Mouse (Mus musculus): ENCODE measurements at regions not wholly inside any gene's neighbourhood (a gene's known extent, or its start where the extent isn't known, plus 50 kb on each side); places are given as distances from the start of the nearest gene placed in this dataset.

DNA sequence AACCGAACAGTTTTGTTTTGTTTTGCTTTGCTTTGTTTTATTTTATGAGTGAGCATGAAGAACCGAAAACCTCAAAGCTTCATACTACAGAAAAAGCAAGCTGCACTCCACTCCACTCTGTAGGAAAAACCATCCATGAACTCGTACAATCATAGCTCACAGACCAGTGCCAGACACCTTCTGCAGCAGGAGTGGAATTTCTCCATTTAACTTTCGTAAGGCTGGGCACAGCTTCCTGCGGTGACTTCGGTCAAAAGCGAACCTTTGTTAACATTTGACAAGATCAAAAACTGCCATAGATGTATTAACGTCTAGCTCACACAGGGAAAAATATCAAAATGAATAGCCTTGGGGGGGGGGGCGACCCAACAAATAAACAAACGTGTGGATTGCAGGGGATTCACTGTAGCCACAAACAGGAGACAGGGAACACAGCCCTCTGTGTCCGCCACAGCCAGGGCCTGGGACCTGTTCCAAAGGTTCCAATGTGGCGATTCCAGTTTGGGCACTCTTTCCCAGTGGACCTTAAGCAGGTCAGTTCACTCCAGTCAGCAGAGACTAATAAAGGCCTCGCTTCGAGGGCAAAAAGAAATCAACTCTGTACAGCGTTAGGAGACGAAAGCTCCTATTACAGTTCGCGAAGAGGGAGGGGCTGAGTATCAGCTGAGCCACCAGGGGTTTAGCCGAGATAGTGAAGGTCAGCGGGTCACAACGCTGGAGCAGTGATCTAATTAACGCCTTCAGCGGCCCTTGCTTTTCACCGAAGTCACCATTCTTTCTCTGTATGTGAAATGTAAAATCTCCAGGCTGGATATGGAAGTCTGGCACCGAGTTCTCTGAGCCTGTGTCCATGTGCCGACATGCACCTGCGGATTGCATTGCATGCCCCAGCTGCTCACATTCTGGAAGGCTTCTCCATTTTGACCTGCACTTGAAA, 135.4 kb upstream of the Ankrd55 start:
- H3K4me3 ChIP-seq: no peak overlapping the region
- H3ac ChIP-seq (ENCODE audit: control insufficient read depth, insufficient read length): no peak overlapping the region
- TF ChIP-seq USF1 (IDR thresholded peaks at IDR 0.05; ENCODE audit: low read depth) (no peak), MYOD1 (IDR thresholded peaks at IDR 0.05; ENCODE audit: control insufficient read depth in 1 of 3, insufficient read length in 2 of 3, low read depth in 2 of 3) (peak in 1 of 3 experiments; percentile 1), REST (IDR thresholded peaks at IDR 0.05; ENCODE audit: insufficient read depth, insufficient read length) (no peak), TCF12 (IDR thresholded peaks at IDR 0.05; ENCODE audit: insufficient read depth, poor library complexity, severe bottlenecking) (no peak), CEBPB (IDR thresholded peaks at IDR 0.05; ENCODE audit: insufficient read depth, poor library complexity, severe bottlenecking) (no peak)
- no peaks in the 10 kb centered on the region for H3K79me2 ChIP-seq (ENCODE audit: control insufficient read depth, insufficient read depth)
- no peaks in the 10 kb centered on the region for H3K36me3 ChIP-seq (ENCODE audit: control insufficient read depth, insufficient read depth)
- no peaks in the 10 kb centered on the region for H3K27me3 ChIP-seq (ENCODE audit: control insufficient read depth, insufficient read depth, insufficient read length)
- peak overlapping the region; percentile 58 for H3K4me2 ChIP-seq (ENCODE audit: low read depth)

DNA sequence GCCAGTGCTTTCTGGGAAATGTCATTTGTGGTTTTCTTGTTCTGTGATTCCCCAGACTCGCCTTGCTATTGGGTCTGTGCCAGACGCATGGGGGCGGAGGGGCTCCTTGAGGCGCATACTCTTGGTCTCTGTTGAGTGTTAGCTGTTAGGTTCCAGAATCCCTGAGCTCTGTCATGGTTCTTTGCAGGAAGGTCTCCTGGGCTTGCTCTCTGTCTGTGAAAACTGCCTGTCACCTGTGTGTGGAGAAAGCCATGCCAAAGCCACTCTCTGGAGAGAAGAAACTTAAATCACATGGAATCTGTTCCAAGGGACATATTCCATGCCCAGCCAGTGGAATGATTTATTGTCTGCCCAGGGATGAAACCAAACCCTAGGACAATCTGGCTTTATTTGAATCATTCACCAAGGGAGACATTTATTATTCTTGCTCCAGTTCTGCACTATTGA, 134.5 kb upstream of the Ankrd55 start:
- no peak for TF ChIP-seq USF1 (IDR thresholded peaks at IDR 0.05; ENCODE audit: low read depth)
- Histone ChIP-seq H3K27me3 (ENCODE audit: control insufficient read depth, insufficient read depth, insufficient read length) (no peaks in the 10 kb centered on the region), H3ac (ENCODE audit: control insufficient read depth, insufficient read length) (no peak overlapping the region), H3K4me3 (no peak overlapping the region), H3K79me2 (ENCODE audit: control insufficient read depth, insufficient read depth) (no peaks in the 10 kb centered on the region), H3K36me3 (ENCODE audit: control insufficient read depth, insufficient read depth) (no peaks in the 10 kb centered on the region), H3K4me2 (ENCODE audit: low read depth) (peak overlapping the region; percentile 58)

DNA sequence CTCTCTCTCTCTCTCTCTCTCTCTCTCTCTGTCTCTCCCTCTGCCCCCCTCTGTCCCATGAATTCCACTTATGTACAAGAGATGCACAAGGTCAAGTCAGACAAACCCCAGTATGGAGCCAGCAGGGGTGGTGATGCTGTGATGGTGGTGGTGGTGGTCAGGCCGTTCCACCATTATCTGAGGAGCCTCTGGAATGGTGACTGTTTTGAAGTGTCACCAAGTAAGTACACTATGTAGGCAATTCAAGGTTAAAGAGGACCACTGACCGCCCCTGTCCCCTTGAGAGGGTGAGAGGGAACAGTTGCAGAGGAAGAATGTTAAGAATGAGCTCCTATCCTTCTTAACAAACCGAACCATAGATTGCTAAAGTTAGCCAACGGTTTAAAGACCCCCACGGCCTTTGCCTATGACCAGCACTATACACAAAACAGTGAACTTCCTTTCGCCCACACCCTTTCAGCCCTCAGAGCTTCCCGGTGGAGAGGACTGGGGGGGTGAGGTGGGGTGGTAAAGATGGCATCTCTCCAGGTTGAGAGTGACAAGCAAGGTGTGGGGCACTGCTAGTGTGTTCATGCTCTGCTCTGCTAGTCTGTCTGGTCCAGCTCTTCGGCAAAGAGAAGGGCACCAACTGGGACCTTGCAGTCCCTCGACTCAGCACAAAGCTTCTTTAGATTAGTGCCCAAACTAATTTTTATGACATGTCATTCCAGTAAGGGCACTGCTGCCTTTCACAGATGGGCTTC, 128.7 kb upstream of the Ankrd55 start:
- Histone ChIP-seq H3K36me3 (ENCODE audit: control insufficient read depth, insufficient read depth) (no peaks in the 10 kb centered on the region), H3K79me2 (ENCODE audit: control insufficient read depth, insufficient read depth) (no peaks in the 10 kb centered on the region), H3ac (ENCODE audit: control insufficient read depth, insufficient read length) (no peak overlapping the region), H3K27me3 (ENCODE audit: control insufficient read depth, insufficient read depth, insufficient read length) (no peaks in the 10 kb centered on the region), H3K4me3 (no peak overlapping the region), H3K4me2 (ENCODE audit: low read depth) (no peak overlapping the region)
- TF ChIP-seq MYOG (IDR thresholded peaks at IDR 0.05; ENCODE audit: control insufficient read depth in 1 of 3, insufficient read depth in 1 of 3, insufficient read length in 2 of 3, low read depth in 2 of 3) (no peak), TCF3 (IDR thresholded peaks at IDR 0.05; ENCODE audit: insufficient read length, low read depth) (no peak), E2F4 (IDR thresholded peaks at IDR 0.05; ENCODE audit: insufficient read depth) (no peak)

DNA sequence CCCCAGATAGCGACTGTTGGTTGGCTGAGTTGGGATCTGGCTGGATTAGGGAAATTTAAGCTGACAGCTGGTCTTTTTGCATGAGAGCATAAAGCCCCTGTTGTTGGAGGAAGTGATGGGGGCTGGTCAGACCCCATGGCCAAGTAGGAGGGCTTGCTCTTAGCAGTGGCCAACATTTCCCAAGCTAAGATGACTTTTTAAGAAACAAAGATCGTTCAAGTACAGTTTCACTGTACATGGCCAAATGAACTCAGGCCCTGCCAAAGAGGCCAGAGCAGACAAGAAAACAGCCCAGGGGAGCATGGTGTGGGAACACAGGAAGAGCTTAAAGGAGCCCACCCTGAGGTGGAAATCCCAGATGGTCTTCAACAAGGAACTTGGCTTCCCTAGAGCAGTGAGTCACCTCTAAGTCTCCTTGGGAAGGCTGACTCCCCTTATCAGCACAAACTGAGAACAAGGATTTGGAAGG, 128.0 kb upstream of the Ankrd55 start:
- no peaks in the 10 kb centered on the region for H3K27me3 ChIP-seq (ENCODE audit: control insufficient read depth, insufficient read depth, insufficient read length)
- H3K79me2 ChIP-seq (ENCODE audit: control insufficient read depth, insufficient read depth): no peaks in the 10 kb centered on the region
- TF ChIP-seq TCF12 (IDR thresholded peaks at IDR 0.05; ENCODE audit: insufficient read depth, poor library complexity, severe bottlenecking) (no peak), E2F4 (IDR thresholded peaks at IDR 0.05; ENCODE audit: insufficient read depth) (no peak), TCF3 (IDR thresholded peaks at IDR 0.05; ENCODE audit: insufficient read length, low read depth) (no peak), POLR2A (IDR thresholded peaks at IDR 0.05; ENCODE audit: insufficient read length, low read depth) (no peak), MYOG (IDR thresholded peaks at IDR 0.05; ENCODE audit: control insufficient read depth in 1 of 3, insufficient read depth in 1 of 3, insufficient read length in 2 of 3, low read depth in 2 of 3) (no peak), MAX (IDR thresholded peaks at IDR 0.05; ENCODE audit: low read depth) (no peak), SRF (IDR thresholded peaks at IDR 0.05; ENCODE audit: control insufficient read depth, insufficient read length, low read depth) (no peak), MYOD1 (IDR thresholded peaks at IDR 0.05; ENCODE audit: control insufficient read depth in 1 of 3, insufficient read length in 2 of 3, low read depth in 2 of 3) (no peak), REST (IDR thresholded peaks at IDR 0.05; ENCODE audit: insufficient read depth, insufficient read length) (no peak), CEBPB (IDR thresholded peaks at IDR 0.05; ENCODE audit: insufficient read depth, poor library complexity, severe bottlenecking) (no peak), POLR2AphosphoS2 (IDR thresholded peaks at IDR 0.05; ENCODE audit: insufficient read length, low read depth) (no peak), USF1 (IDR thresholded peaks at IDR 0.05; ENCODE audit: low read depth) (no peak)
- H3K36me3 ChIP-seq (ENCODE audit: control insufficient read depth, insufficient read depth): no peaks in the 10 kb centered on the region
- H3K4me2 ChIP-seq (ENCODE audit: low read depth): no peak overlapping the region
- no peak overlapping the region for H3ac ChIP-seq (ENCODE audit: control insufficient read depth, insufficient read length)
- H3K4me3 ChIP-seq: no peak overlapping the region

DNA sequence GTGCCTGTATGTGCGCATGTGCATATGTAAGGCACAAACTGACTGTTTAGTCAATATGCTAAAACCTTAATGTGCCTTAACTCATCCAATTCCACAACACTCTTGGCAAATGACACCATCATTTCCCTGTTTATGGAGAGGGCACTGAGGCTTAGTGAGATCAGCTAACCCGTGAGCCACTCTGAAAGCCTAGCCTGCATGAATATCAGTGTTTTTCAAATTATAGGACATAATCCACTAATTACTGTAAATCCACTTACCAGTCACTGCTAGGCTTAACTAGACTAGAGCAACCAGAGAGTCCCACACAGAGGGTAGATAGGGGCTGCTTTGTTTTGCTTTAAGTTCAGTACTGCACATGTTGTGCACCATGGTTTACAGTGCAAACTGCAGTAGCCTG, 127.5 kb upstream of the Ankrd55 start:
- no peak for TF ChIP-seq TCF3 (IDR thresholded peaks at IDR 0.05; ENCODE audit: insufficient read length, low read depth)
- TF ChIP-seq POLR2AphosphoS2 (IDR thresholded peaks at IDR 0.05; ENCODE audit: insufficient read length, low read depth): no peak
- TF ChIP-seq REST (IDR thresholded peaks at IDR 0.05; ENCODE audit: insufficient read depth, insufficient read length): no peak
- TF ChIP-seq E2F4 (IDR thresholded peaks at IDR 0.05; ENCODE audit: insufficient read depth): no peak
- TF ChIP-seq MYOG (IDR thresholded peaks at IDR 0.05; ENCODE audit: control insufficient read depth in 1 of 3, insufficient read depth in 1 of 3, insufficient read length in 2 of 3, low read depth in 2 of 3): no peak
- no peak for TF ChIP-seq POLR2A (IDR thresholded peaks at IDR 0.05; ENCODE audit: insufficient read length, low read depth)
- TF ChIP-seq MAX (IDR thresholded peaks at IDR 0.05; ENCODE audit: low read depth): no peak
- Histone ChIP-seq H3K36me3 (ENCODE audit: control insufficient read depth, insufficient read depth) (no peaks in the 10 kb centered on the region), H3K79me2 (ENCODE audit: control insufficient read depth, insufficient read depth) (no peaks in the 10 kb centered on the region), H3ac (ENCODE audit: control insufficient read depth, insufficient read length) (no peak overlapping the region), H3K4me2 (ENCODE audit: low read depth) (no peak overlapping the region), H3K4me3 (no peak overlapping the region), H3K27me3 (ENCODE audit: control insufficient read depth, insufficient read depth, insufficient read length) (no peaks in the 10 kb centered on the region)

Data from myocyte (in vitro differentiated cells).